Mouse (Mus musculus) hindbrain, embryonic 14.5 days (tissue): ENCODE measurements around the gene Tmem50b. TPM values are rescaled to one million over a fixed set of nuclear protein-coding genes. Genes with fewer than 3 reads are reported as not detected.
A peak's percentile ranks its signal among the peaks of the same experiment; 100 is the strongest.

Source experiments
- ATAC-seq: fragments of 200-750 bp; cut with Nextera tagmentation; 2 replicates; pipeline ENCODE4 v1.8.0; 2017; ENCODE audit warnings: moderate number of reproducible peaks, mild to moderate bottlenecking, moderate TSS enrichment, moderate library complexity; ENCODE audit not compliant: low FRiP score
- DNase-seq: peaks from one replicate; pipeline ENCODE4 v3.0.0-alpha.2; 2015; ENCODE audit warnings: low spot score
- H3K27ac ChIP-seq: fragments of 300-500 bp; sonication (generic); 2 replicates; pipeline ENCODE4 v1.5.1; 2014; ENCODE audit warnings: mild to moderate bottlenecking, moderate library complexity
- H3K27me3 ChIP-seq: fragments of 300-500 bp; sonication (generic); 2 replicates; pipeline ENCODE4 v1.6.1; 2014; ENCODE audit warnings: mild to moderate bottlenecking, low read length, mixed read lengths; ENCODE audit not compliant: control insufficient read depth, insufficient read depth
- H3K36me3 ChIP-seq: fragments of 300-500 bp; sonication (generic); replicated peaks from 2 replicates; pipeline ENCODE4 v1.6.1; 2014; ENCODE audit not compliant: control insufficient read depth, insufficient read depth
- H3K4me1 ChIP-seq: fragments of 300-500 bp; sonication (generic); replicated peaks from 2 replicates; pipeline ENCODE4 v1.6.1; 2014; ENCODE audit warnings: antibody characterized with exemption, low read length, mixed read lengths; ENCODE audit not compliant: control insufficient read depth, insufficient read depth
- H3K4me2 ChIP-seq: fragments of 300-500 bp; sonication (generic); replicated peaks from 2 replicates; pipeline ENCODE4 v1.6.1; 2014; ENCODE audit warnings: mild to moderate bottlenecking, moderate library complexity
- H3K4me3 ChIP-seq: fragments of 300-500 bp; sonication (generic); replicated peaks from 2 replicates; pipeline ENCODE4 v1.5.1; 2014; ENCODE audit warnings: mild to moderate bottlenecking, low read length
- H3K9ac ChIP-seq: fragments of 300-500 bp; sonication (generic); 2 replicates; pipeline ENCODE4 v1.6.1; 2014
- H3K9me3 ChIP-seq: fragments of 300-500 bp; sonication (generic); 2 replicates; pipeline ENCODE4 v1.6.1; 2016; ENCODE audit warnings: low read length; ENCODE audit not compliant: control insufficient read depth
- WGBS: fragments of 180-500 bp; shearing (Covaris S2); extraction: QIAGEN DNeasy Blood & Tissue Kit; methylation state at CpG from one replicate; pipeline ENCODE4 v1.1.7; 2014; 5-methylcytosine and 5-hydroxymethylcytosine counted together
- polyA plus RNA-seq: library from polyadenylated mRNA; unstranded; fragments of >200 nt; fragmentation: Nextera tagmentation; extraction: Ambion mirVana; gene quantifications from 2 replicates; pipeline ENCODE4 v1.2.1, GENCODE M21; 2014

The Tmem50b gene
- polyA plus RNA-seq, 1 experiment from 2014 or later, result 106 TPM

DNA sequence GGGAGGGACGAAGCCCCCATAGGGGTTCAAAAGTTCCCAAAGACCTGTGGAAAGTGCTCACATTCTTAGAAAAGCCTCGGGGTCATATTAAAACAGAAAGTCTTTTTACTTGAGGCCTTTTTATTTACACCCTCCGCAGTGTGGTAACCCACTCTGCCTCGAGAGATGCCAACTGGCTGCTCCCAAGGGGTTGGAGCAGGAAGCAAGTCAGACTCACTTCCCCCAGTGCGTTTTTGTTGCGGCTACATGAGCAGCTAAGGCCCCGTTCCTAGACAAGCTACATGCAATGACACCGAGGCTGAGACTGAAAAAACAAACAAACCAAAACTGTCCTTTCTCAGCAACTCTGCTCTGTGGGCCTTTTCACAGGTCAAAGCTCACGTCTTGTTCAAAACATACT, 59.1 kb downstream of the Tmem50b start:
- Histone ChIP-seq H3K4me2 (no peak overlapping the region), H3K4me1 (no peaks in the 10 kb centered on the region), H3K4me3 (no peak overlapping the region), H3K27ac (0 out of 2 replicates have a peak overlapping the region, but pooled peaks have one; percentile 2), H3K36me3 (no peaks in the 10 kb centered on the region), H3K9me3 (no peaks in the 10 kb centered on the region), H3K9ac (no peak overlapping the region), H3K27me3 (no peaks in the 10 kb centered on the region)
- DNase-seq (no peak), ATAC-seq (no peak)
- WGBS, result 72% methylated on average over 9 of the region's 9 CpGs

DNA sequence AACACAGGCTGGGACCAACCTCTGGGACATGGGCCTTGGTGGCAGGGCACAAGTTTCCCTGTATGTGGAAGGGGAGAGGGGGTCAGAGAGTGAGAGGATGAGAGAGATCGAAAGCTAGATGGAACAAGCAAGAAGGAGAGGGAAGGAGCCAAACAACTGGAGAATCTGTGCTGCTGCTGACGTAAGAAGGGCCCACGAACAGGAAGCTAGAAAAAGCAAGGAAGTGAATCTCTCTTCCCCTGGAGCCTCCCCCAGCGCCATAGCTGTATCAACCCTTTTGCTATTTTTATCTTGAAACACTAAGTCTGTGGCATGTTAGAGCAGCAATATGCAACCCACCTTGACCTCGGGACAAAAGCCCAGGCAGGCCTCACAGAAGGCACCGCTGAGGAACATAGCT, 59.5 kb downstream of the Tmem50b start:
- no peak overlapping the region for H3K4me3 ChIP-seq
- 84% methylated on average over 6 of the region's 6 CpGs for WGBS
- DNase-seq, result no peak
- H3K4me1 ChIP-seq, result no peaks in the 10 kb centered on the region
- no peak for ATAC-seq
- no peaks in the 10 kb centered on the region for H3K36me3 ChIP-seq
- no peak overlapping the region for H3K9ac ChIP-seq
- no peak overlapping the region for H3K4me2 ChIP-seq
- H3K9me3 ChIP-seq, result no peaks in the 10 kb centered on the region
- H3K27ac ChIP-seq, result 0 out of 2 replicates have a peak overlapping the region, but pooled peaks have one; percentile 2
- H3K27me3 ChIP-seq, result no peaks in the 10 kb centered on the region

DNA sequence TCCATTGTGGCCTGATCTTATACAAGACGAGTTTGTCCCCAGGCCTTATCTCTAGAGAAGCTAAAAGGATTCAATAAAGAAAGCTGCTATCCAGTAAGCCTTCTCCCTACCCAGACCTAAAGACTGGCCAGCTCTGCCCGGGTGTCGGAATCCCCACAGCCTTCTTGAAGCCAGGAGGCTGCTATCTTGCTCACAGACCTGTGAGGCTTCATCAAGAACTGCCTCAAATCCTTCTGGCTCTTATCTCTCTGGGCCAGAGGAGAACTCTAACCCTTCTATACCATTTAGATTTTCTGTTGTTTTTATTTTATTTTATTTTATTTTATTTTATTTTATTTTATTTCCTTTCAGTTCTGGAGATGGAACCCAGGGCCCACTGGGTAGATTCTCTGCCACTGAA, 60.5 kb downstream of the Tmem50b start:
- Histone ChIP-seq H3K4me1 (no peaks in the 10 kb centered on the region), H3K27me3 (no peaks in the 10 kb centered on the region), H3K9ac (no peak overlapping the region), H3K27ac (no peak overlapping the region), H3K4me3 (no peak overlapping the region), H3K4me2 (no peak overlapping the region), H3K36me3 (no peaks in the 10 kb centered on the region), H3K9me3 (no peaks in the 10 kb centered on the region)
- ATAC-seq (no peak), DNase-seq (no peak)
- whole genome bisulfite sequencing, result 86% methylated on average over 3 of the region's 3 CpGs

DNA sequence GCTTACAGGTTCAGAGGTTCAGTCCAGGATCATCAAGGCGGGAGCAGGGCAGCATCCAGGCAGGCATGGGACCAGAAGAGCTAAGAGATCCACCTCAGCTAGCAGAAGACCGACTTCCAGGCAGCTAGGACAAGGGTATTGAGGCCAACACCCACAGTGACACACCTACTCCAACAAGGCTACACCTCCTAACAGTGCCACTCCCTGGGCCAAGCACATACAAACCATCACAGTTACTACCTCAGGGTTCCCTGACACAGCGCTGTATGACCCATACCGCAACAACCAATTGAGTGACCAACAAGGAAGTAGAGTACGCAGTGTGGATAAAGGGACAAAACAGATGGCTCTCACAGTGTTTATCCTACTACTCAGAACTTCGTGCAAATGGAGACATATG, 61.2 kb downstream of the Tmem50b start:
- ATAC-seq, result no peak
- no peak overlapping the region for H3K27ac ChIP-seq
- no peak overlapping the region for H3K4me2 ChIP-seq
- no peaks in the 10 kb centered on the region for H3K27me3 ChIP-seq
- H3K9ac ChIP-seq, result no peak overlapping the region
- no peaks in the 10 kb centered on the region for H3K9me3 ChIP-seq
- H3K4me3 ChIP-seq, result no peak overlapping the region
- no peaks in the 10 kb centered on the region for H3K4me1 ChIP-seq
- WGBS, result 90% methylated on average over 6 of the region's 6 CpGs
- no peaks in the 10 kb centered on the region for H3K36me3 ChIP-seq
- no peak for DNase-seq

DNA sequence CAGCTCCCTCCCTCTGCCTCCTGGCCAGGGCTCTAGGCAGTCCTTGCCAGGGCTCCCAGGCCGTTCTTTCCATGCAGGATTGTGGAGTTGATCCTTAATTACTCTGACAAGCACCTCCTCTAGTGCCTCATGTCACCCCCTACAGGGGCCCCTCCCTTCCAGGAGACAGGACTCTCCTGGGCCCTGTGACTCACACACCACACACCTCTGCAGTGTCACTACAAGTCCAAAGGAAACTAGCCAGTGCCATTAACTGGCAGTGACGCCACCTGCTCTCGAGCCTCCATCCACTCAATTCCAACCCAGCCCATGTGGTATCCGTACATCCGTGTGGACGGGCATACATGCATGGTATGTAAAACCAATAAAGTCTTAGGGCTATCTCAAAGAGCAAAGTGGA, 62.7 kb downstream of the Tmem50b start:
- Histone ChIP-seq H3K27ac (no peak overlapping the region), H3K4me2 (no peak overlapping the region), H3K4me3 (no peak overlapping the region), H3K36me3 (no peaks in the 10 kb centered on the region), H3K4me1 (no peaks in the 10 kb centered on the region), H3K27me3 (no peaks in the 10 kb centered on the region), H3K9me3 (no peaks in the 10 kb centered on the region), H3K9ac (no peak overlapping the region)
- DNase-seq, result no peak
- 85% methylated on average over 6 of the region's 6 CpGs for WGBS
- no peak for ATAC-seq

DNA sequence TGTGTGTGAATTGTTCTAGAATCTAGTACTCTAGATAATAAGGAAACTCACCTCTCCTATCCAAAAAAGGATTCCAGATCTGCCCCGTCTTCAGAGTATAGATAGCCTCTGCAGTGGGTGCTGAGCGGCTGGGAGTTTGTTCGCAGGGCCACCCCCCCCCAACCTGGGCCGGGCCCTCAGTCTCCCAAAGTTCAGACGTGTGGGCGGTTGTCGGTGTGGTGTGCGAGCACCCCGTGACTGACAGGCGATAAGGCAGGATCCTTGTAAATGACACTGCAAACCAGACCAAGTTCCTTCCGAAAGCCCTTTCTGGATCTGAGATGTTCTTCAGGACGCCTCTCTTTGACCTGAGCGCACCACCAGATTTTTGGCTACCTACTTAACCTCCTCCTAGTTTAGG, 63.1 kb downstream of the Tmem50b start:
- ATAC-seq, result peak; percentile 73; the same call in 1 of the 2 replicates
- no peaks in the 10 kb centered on the region for H3K9me3 ChIP-seq

DNA sequence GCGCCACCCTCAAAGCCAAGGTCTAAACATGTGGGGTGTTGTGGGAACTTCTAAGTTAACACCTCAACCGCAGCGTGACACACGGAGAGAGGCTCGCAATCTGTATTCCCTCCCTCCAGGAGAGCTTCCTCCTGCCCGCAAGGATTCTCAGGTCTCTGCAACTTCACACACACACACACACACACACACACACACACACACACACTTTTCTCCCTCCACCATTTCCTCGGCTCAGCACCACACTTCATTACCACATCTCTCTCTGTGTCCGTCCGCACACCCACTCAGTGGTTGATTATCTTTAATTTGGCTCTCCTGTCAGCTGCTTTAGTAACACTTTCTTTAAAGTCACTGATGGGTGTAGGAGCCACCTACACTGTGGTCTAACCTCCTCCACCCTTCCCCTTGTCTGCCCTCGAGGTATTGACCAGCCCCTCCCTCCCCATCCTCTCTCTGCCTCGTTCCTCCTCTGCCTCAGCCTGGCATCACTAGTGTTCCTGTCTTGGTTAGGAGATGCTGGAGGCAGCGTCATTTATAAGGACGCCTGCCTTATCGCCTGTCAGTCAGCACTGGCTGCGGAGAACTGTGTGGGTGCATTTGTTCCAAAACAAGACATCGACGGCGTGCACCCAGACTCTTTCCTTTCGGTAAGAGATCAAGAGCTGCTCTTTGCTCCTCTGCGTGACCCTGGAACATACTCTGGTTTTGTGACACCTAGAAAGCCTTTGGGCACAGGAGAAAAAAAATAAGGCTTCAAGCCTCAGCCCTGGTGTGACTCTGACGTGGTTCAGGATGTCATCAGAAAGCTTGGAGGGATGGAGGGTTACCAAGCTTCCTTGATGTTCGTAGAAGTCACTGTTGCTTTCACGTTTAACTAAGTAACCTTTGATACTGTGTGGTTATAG, 64.3 kb downstream of the Tmem50b start:
- Histone ChIP-seq H3K36me3 (no peaks in the 10 kb centered on the region), H3K9me3 (no peaks in the 10 kb centered on the region), H3K27ac (no peak overlapping the region), H3K4me1 (no peaks in the 10 kb centered on the region), H3K4me3 (no peak overlapping the region), H3K4me2 (no peak overlapping the region), H3K9ac (no peak overlapping the region), H3K27me3 (no peaks in the 10 kb centered on the region)
- DNase-seq (no peak), ATAC-seq (no peak)
- WGBS, result 79% methylated on average over 23 of the region's 23 CpGs

More for the DNA sequence above, 63.1 kb downstream of the Tmem50b start:
- no peaks in the 10 kb centered on the region for H3K4me1 ChIP-seq
- no peaks in the 10 kb centered on the region for H3K27me3 ChIP-seq
- no peak overlapping the region for H3K4me2 ChIP-seq
- 57% methylated on average over 13 of the region's 13 CpGs for WGBS
- H3K4me3 ChIP-seq, result no peak overlapping the region
- no peak overlapping the region for H3K27ac ChIP-seq
- DNase-seq, result peak; percentile 90
- H3K36me3 ChIP-seq, result no peaks in the 10 kb centered on the region
- no peak overlapping the region for H3K9ac ChIP-seq

DNA sequence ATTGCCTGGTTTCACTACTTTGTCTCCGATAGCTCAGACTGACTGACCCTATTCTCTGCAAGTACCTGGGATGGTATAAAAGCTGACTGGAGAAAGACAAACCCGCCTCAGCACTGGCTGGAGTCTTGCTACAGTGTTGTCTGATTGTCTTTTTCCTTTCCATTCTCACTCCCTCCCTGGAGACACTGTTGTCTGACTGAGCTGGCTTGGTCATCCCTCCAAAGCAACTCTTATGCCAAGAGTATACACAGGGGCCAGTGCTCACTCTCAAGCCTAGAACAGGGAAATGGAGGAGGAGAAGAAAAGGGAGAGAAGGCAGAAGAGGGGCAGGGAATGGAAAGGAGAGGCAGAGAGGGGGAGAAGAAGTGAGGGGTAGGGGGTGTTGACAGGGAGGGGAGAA, 65.2 kb downstream of the Tmem50b start:
- Histone ChIP-seq H3K4me2 (no peak overlapping the region), H3K27me3 (no peaks in the 10 kb centered on the region), H3K4me1 (no peaks in the 10 kb centered on the region), H3K36me3 (no peaks in the 10 kb centered on the region), H3K4me3 (no peak overlapping the region), H3K27ac (no peak overlapping the region), H3K9ac (no peak overlapping the region), H3K9me3 (no peaks in the 10 kb centered on the region)
- WGBS, result 48% methylated on average over 2 of the region's 2 CpGs
- ATAC-seq, result no peak
- no peak for DNase-seq

DNA sequence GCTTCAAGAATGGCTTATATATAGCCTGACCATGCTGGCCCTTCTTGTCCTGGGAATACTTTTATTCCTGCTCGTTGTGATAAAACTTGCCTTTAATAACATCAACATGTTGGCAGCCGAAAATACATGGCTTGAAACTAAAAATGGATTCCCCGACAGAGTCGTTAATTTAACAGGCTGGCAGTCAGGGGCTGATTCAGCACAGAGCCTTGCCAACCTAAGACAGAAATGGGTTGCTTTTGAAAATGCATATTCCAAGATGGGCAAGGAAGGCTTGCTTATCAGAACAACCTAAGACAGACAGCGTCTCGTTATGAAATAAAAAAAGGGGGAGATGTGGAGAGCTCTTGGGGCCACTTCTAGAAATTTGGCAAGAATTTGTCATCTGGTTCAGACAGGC, 65.7 kb downstream of the Tmem50b start:
- WGBS, result 86% methylated on average over 6 of the region's 6 CpGs
- ATAC-seq (no peak), DNase-seq (no peak)
- no peaks in the 10 kb centered on the region for H3K9me3 ChIP-seq
- H3K9ac ChIP-seq, result no peak overlapping the region
- no peak overlapping the region for H3K4me2 ChIP-seq
- H3K36me3 ChIP-seq, result no peaks in the 10 kb centered on the region
- no peaks in the 10 kb centered on the region for H3K27me3 ChIP-seq
- H3K4me3 ChIP-seq, result no peak overlapping the region
- no peaks in the 10 kb centered on the region for H3K4me1 ChIP-seq
- H3K27ac ChIP-seq, result no peak overlapping the region
